Mouse (Mus musculus) ES-Bruce4 (cell line): Measurements from ENCODE around the gene Maml2.

ENCODE experiments used
- CTCF ChIP-seq: IDR thresholded peaks from one replicate; pipeline ENCODE4 v1.8.1; 2011; ENCODE audit warnings: low read depth, low read length
- POLR2A ChIP-seq: IDR thresholded peaks from one replicate; pipeline ENCODE4 v1.8.1; 2011; ENCODE audit warnings: low read length; ENCODE audit not compliant: insufficient read depth

DNA sequence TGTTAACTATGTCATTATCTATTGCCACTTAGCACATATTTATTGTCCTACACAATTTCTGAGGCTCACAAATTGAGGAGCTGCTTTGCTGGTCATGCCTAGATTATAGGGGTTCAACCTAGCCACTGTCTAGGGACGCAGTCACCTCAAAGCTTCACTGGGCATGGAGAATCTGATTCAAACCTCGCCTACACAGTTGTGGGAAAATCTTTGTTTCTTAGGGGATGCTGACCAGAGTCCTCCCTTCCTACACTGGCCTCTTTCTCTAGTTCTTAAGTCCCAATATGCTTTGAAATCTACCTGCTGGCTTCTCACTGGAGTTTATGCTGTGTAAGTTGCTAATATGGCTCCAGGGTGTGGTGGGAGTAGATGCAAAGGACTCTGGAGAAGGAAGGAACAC lies 21.8 kb downstream of the Maml2 start:
- TF ChIP-seq CTCF (no peak), POLR2A (no peak)
